Mouse (Mus musculus) cortical plate, adult 2 months (tissue): Measurements from ENCODE around the gene Nptx1.

Experiments used
- CTCF ChIP-seq: fragments of 200-500 bp; IDR thresholded peaks from 2 replicates; pipeline ENCODE4 v1.5.1; 2011; ENCODE audit warnings: mild to moderate bottlenecking, control low read depth, low read length; ENCODE audit not compliant: insufficient read depth; ENCODE audit errors: extremely low read depth
- POLR2A ChIP-seq: fragments of 200-500 bp; IDR thresholded peaks from 2 replicates; pipeline ENCODE4 v1.6.1; 2011; ENCODE audit warnings: mild to moderate bottlenecking, low read length, control low read depth; ENCODE audit not compliant: insufficient read depth; ENCODE audit errors: extremely low read depth

GRCm38 (mm10) chr11:119540560-119540959 is 7.0 kb downstream of the Nptx1 start:
- TF ChIP-seq POLR2A (peak; percentile 10; the same call in 1 of the 2 replicates), CTCF (no peak)
